Mouse (Mus musculus) kidney, embryonic 14.5 days (tissue): ENCODE measurements around the gene Zfp36l1. TPM values are rescaled to one million over a fixed set of nuclear protein-coding genes. Genes with fewer than 3 reads are reported as not detected.
A peak's percentile ranks its signal among the peaks of the same experiment; 100 is the strongest.

Experiments used
- ATAC-seq: fragments of 200-750 bp; cut with Nextera tagmentation; 2 replicates; pipeline ENCODE4 v1.8.0; 2017; ENCODE audit warnings: moderate number of reproducible peaks, mild to moderate bottlenecking, moderate TSS enrichment, moderate library complexity; ENCODE audit not compliant: low FRiP score, low TSS enrichment
- H3K27ac ChIP-seq: fragments of 300-500 bp; sonication (generic); 2 replicates; pipeline ENCODE4 v1.5.1; 2014; ENCODE audit warnings: low read depth, mild to moderate bottlenecking, low read length, moderate library complexity, mixed read lengths
- H3K27me3 ChIP-seq: fragments of 300-500 bp; sonication (generic); 2 replicates; pipeline ENCODE4 v1.6.1; 2014; ENCODE audit warnings: mild to moderate bottlenecking, low read length; ENCODE audit not compliant: control insufficient read depth, insufficient read depth
- H3K36me3 ChIP-seq: fragments of 300-500 bp; sonication (generic); 2 replicates; pipeline ENCODE4 v1.6.1; 2014; ENCODE audit warnings: low read length, mixed read lengths; ENCODE audit not compliant: control insufficient read depth, insufficient read depth
- H3K4me1 ChIP-seq: fragments of 300-500 bp; sonication (generic); 2 replicates; pipeline ENCODE4 v1.6.1; 2014; ENCODE audit warnings: low read length, mixed read lengths; ENCODE audit not compliant: control insufficient read depth, insufficient read depth
- H3K4me2 ChIP-seq: fragments of 300-500 bp; sonication (generic); replicated peaks from 2 replicates; pipeline ENCODE4 v1.6.1; 2014; ENCODE audit warnings: low read depth, mild to moderate bottlenecking, low read length
- H3K4me3 ChIP-seq: fragments of 300-500 bp; sonication (generic); 2 replicates; pipeline ENCODE4 v1.5.1; 2014; ENCODE audit warnings: mild to moderate bottlenecking, low read length
- H3K9ac ChIP-seq: fragments of 300-500 bp; sonication (generic); 2 replicates; pipeline ENCODE4 v1.6.1; 2014; ENCODE audit warnings: low read depth, mild to moderate bottlenecking, low read length, moderate library complexity
- H3K9me3 ChIP-seq: fragments of 300-500 bp; sonication (generic); 2 replicates; pipeline ENCODE4 v1.6.1; 2016; ENCODE audit warnings: low read length; ENCODE audit not compliant: control insufficient read depth
- WGBS: fragments of 180-500 bp; shearing (Covaris S2); extraction: QIAGEN DNeasy Blood & Tissue Kit; methylation state at CpG from one replicate; pipeline ENCODE4 v1.1.7; 2014; 5-methylcytosine and 5-hydroxymethylcytosine counted together
- polyA plus RNA-seq: library from polyadenylated mRNA; unstranded; fragments of >200 nt; fragmentation: Nextera tagmentation; extraction: Ambion mirVana; gene quantifications from 2 replicates; pipeline ENCODE4 v1.2.1, GENCODE M21; 2014

Gene Zfp36l1
- polyA plus RNA-seq, 1 experiment from 2014 or later = 175 TPM

- Histone ChIP-seq H3K9me3 (no peaks in the 10 kb centered on the region), H3K27ac (peak overlapping the region; percentile 99), H3K4me2 (peak overlapping the region; percentile 88), H3K9ac (peak overlapping the region; percentile 90), H3K27me3 (no peaks in the 10 kb centered on the region), H3K36me3 (peaks cover 11% of the 10 kb centered on the region), H3K4me1 (peaks cover 25% of the 10 kb centered on the region), H3K4me3 (peak overlapping the region; percentile 69)
- under 1% methylated on average over 8 of the region's 8 CpGs for WGBS
- ATAC-seq = no peak; the same call in 1 of the 2 replicates
Measured at GRCm38 (mm10) chr12:80114892-80115141, 2.0 kb upstream of the Zfp36l1 start.

- no peak for ATAC-seq
Measured at GRCm38 (mm10) chr12:80114031-80114891, 1.4 kb upstream of the Zfp36l1 start.

GRCm38 (mm10) chr12:80113586-80114021 is 791 bp upstream of the Zfp36l1 start:
- Histone ChIP-seq H3K4me2 (peak overlapping the region; percentile 88), H3K27ac (peak overlapping the region; percentile 99), H3K9ac (peak overlapping the region; percentile 90), H3K27me3 (no peaks in the 10 kb centered on the region), H3K9me3 (no peaks in the 10 kb centered on the region), H3K4me3 (peak overlapping the region; percentile 69), H3K36me3 (peaks cover 23% of the 10 kb centered on the region), H3K4me1 (peaks cover 16% of the 10 kb centered on the region)
- ATAC-seq = no peak
- under 1% methylated on average over 22 of the region's 22 CpGs for WGBS

More at GRCm38 (mm10) chr12:80114031-80114891, 1.4 kb upstream of the Zfp36l1 start:
- Histone ChIP-seq H3K36me3 (peaks cover 17% of the 10 kb centered on the region), H3K4me3 (peak overlapping the region; percentile 69), H3K9me3 (no peaks in the 10 kb centered on the region), H3K4me2 (peak overlapping the region; percentile 88), H3K4me1 (peaks cover 22% of the 10 kb centered on the region), H3K9ac (peak overlapping the region; percentile 90), H3K27ac (peak overlapping the region; percentile 99), H3K27me3 (no peaks in the 10 kb centered on the region)
- WGBS = under 1% methylated on average over 51 of the region's 51 CpGs

GRCm38 (mm10) chr12:80112071-80112660 is 647 bp downstream of the Zfp36l1 start:
- H3K27ac ChIP-seq = peak overlapping the region; percentile 98
- WGBS = under 1% methylated on average over 26 of the region's 26 CpGs
- no peak for ATAC-seq

GRCm38 (mm10) chr12:80111131-80112070 is 1.4 kb downstream of the Zfp36l1 start:
- WGBS = under 1% methylated on average over 29 of the region's 29 CpGs
- H3K9me3 ChIP-seq = no peaks in the 10 kb centered on the region
- peak overlapping the region; percentile 85 for H3K4me2 ChIP-seq
- H3K9ac ChIP-seq = peak overlapping the region; percentile 99
- ATAC-seq = no peak
- H3K36me3 ChIP-seq = peaks cover 36% of the 10 kb centered on the region
- H3K4me1 ChIP-seq = peaks cover 3% of the 10 kb centered on the region; the same call in 1 of the 2 replicates
- peak overlapping the region; percentile 98 for H3K27ac ChIP-seq
- H3K4me3 ChIP-seq = peak overlapping the region; percentile 99
- no peaks in the 10 kb centered on the region for H3K27me3 ChIP-seq

More at GRCm38 (mm10) chr12:80112071-80112660, 647 bp downstream of the Zfp36l1 start:
- Histone ChIP-seq H3K4me2 (peak overlapping the region; percentile 85; the same call in 1 of the 2 replicates), H3K4me3 (peak overlapping the region; percentile 99), H3K27me3 (no peaks in the 10 kb centered on the region), H3K4me1 (peaks cover 5% of the 10 kb centered on the region; the same call in 1 of the 2 replicates), H3K9me3 (no peaks in the 10 kb centered on the region), H3K36me3 (peaks cover 32% of the 10 kb centered on the region), H3K9ac (peak overlapping the region; percentile 99)

- Histone ChIP-seq H3K36me3 (peaks cover 36% of the 10 kb centered on the region), H3K4me3 (peak overlapping the region; percentile 99), H3K27me3 (no peaks in the 10 kb centered on the region), H3K9ac (peak overlapping the region; percentile 99), H3K4me2 (peak overlapping the region; percentile 85), H3K9me3 (no peaks in the 10 kb centered on the region), H3K4me1 (no peaks in the 10 kb centered on the region; the same call in 1 of the 2 replicates), H3K27ac (peak overlapping the region; percentile 98)
- under 1% methylated on average over 9 of the region's 9 CpGs for WGBS
- no peak for ATAC-seq
Measured at GRCm38 (mm10) chr12:80110546-80110870, 2.3 kb downstream of the Zfp36l1 start.

- H3K27me3 ChIP-seq = no peaks in the 10 kb centered on the region
Measured at GRCm38 (mm10) chr12:80109753-80110545, 2.9 kb downstream of the Zfp36l1 start.

More at GRCm38 (mm10) chr12:80109753-80110545, 2.9 kb downstream of the Zfp36l1 start:
- H3K4me1 ChIP-seq = no peaks in the 10 kb centered on the region; the same call in 1 of the 2 replicates
- ATAC-seq = no peak
- H3K36me3 ChIP-seq = peaks cover 36% of the 10 kb centered on the region
- H3K27ac ChIP-seq = peak overlapping the region; percentile 98
- 5% methylated on average over 52 of the region's 53 CpGs for whole genome bisulfite sequencing
- H3K4me3 ChIP-seq = peak overlapping the region; percentile 99
- H3K9ac ChIP-seq = peak overlapping the region; percentile 99
- H3K9me3 ChIP-seq = no peaks in the 10 kb centered on the region
- H3K4me2 ChIP-seq = peak overlapping the region; percentile 85
